Mouse (Mus musculus): ENCODE data around the gene Gpx7.

GRCm38 (mm10) chr4:108363355-108364110 lies 43.2 kb downstream of the Gpx7 start:
- TF ChIP-seq CTCF (IDR thresholded peaks at IDR 0.05; ENCODE audit: low read depth, low read length) (no peak), POLR2A (IDR thresholded peaks at IDR 0.05; ENCODE audit: extremely low read depth, insufficient read depth, low read length) (no peak)
